8 mouse cellular contexts compared by ENCODE assay signal in genomic region chr1:39982727-39983487, GRCm38 (mm10).
DNase-seq lines count a peak whose midpoint lies in the region; ATAC-seq and TF ChIP-seq lines count a peak whose summit lies in the region.
"Had no signal": no experiment of that assay in that cellular context is flagged by ENCODE, and none has a peak within 500 bp of the region (broad histone marks: within the 10 kb centered on the region; RNA-seq: fewer than 3 reads in every experiment).

No protein-coding gene starts in this region.

- dilution Hi-C loops in CH12.LX (cut with MboI; ENCODE audit: extremely low pct_ligation_motif_present, extremely low pct_unique_long_range_greater_than_20kb, low sequenced_read_pairs): no loop called here

- H3K4me3 ChIP-seq in kidney, adult 2 months (ENCODE audit: insufficient read depth, low read depth, low read length): no peak overlapping the region
- H3K4me3 ChIP-seq in kidney, embryonic 15.5 days (replicated peaks): no peak overlapping the region
- no peak overlapping the region for H3K4me3 ChIP-seq in CH12.LX (replicated peaks in 1 of 3; ENCODE audit: low read depth in 2 of 3, low read length in 2 of 3, poor library complexity in 1 of 3)

- H3K9ac ChIP-seq in kidney, embryonic 15.5 days: no peak overlapping the region
- no peak overlapping the region for H3K9ac ChIP-seq in CH12.LX (ENCODE audit: insufficient read depth, low read depth)

- H3K4me2 ChIP-seq in kidney, embryonic 15.5 days: no peak overlapping the region
- no peak overlapping the region for H3K4me2 ChIP-seq in CH12.LX (ENCODE audit: insufficient read depth, low read depth, poor library complexity, severe bottlenecking)

- WGBS in kidney, adult 2 months: 55% methylated on average over 13 of the region's 13 CpGs
- 69% methylated on average over 13 of the region's 13 CpGs for WGBS in kidney, embryonic 15.5 days

- H3K9me3 ChIP-seq in kidney, embryonic 15.5 days (replicated peaks): no peaks in the 10 kb centered on the region
- H3K9me3 ChIP-seq in CH12.LX (replicated peaks; ENCODE audit: low read length): no peaks in the 10 kb centered on the region

- DNase-seq in kidney, adult 2 months: peak; percentile 44
- no peak for DNase-seq in CH12.LX (ENCODE audit: extremely low read depth)
- DNase-seq in lung, postnatal 10 days: peak; percentile 57
- DNase-seq in thymus, adult 18-20 months: no peak
- DNase-seq: cerebellum, adult 18-20 months had no signal

- H3K27ac ChIP-seq in kidney, adult 2 months (ENCODE audit: insufficient read depth, low read depth, low read length): no peak overlapping the region
- no peak overlapping the region for H3K27ac ChIP-seq in kidney, embryonic 15.5 days
- no peak overlapping the region for H3K27ac ChIP-seq in CH12.LX (ENCODE audit: insufficient read depth, low read depth)

- peaks cover 8% of the 10 kb centered on the region; the same call in 1 of the 2 replicates for H3K4me1 ChIP-seq in kidney, adult 2 months (ENCODE audit: control insufficient read depth, insufficient read depth, low read length)
- peaks cover 14% of the 10 kb centered on the region; the same call in 1 of the 2 replicates for H3K4me1 ChIP-seq in kidney, embryonic 15.5 days
- H3K4me1 ChIP-seq in CH12.LX (ENCODE audit: control insufficient read depth in 1 of 2, insufficient read depth in 2 of 2): peaks cover 3 to 20% of the 10 kb centered on the region in 2 experiments

- no peaks in the 10 kb centered on the region for H3K36me3 ChIP-seq in kidney, adult 2 months (ENCODE audit: control insufficient read depth, insufficient read depth, low read length)
- H3K36me3 ChIP-seq in kidney, embryonic 15.5 days: peaks cover 93% of the 10 kb centered on the region
- H3K36me3 ChIP-seq in CH12.LX (replicated peaks in 1 of 2; ENCODE audit: control insufficient read depth in 1 of 2, insufficient read depth in 1 of 2, low read length in 1 of 2): peaks cover 20 to 83% of the 10 kb centered on the region in 2 experiments

- no peaks in the 10 kb centered on the region for H3K27me3 ChIP-seq in kidney, adult 2 months (replicated peaks; ENCODE audit: control insufficient read depth, insufficient read depth, low read length)
- no peaks in the 10 kb centered on the region for H3K27me3 ChIP-seq in kidney, embryonic 15.5 days
- no peaks in the 10 kb centered on the region for H3K27me3 ChIP-seq in CH12.LX (replicated peaks)

- TF ChIP-seq RAD21 in CH12.LX (IDR thresholded peaks at IDR 0.05; ENCODE audit: low read depth, low read length): peak; percentile 36

- ATAC-seq in kidney, embryonic 15.5 days (replicated peaks; ENCODE audit: low FRiP score): no peak
- ATAC-seq in common myeloid progenitor, adult 5-6 weeks (replicated peaks; ENCODE audit: low read depth, poor library complexity, severe bottlenecking): 0 out of 2 replicates have a peak, but pooled peaks have one; percentile 26
- ATAC-seq in erythroblast, adult 5-6 weeks (replicated peaks; ENCODE audit: low FRiP score, poor library complexity, severe bottlenecking): no peak

- H3K79me2 ChIP-seq in CH12.LX (replicated peaks; ENCODE audit: control insufficient read depth, extremely low read depth, insufficient read depth, poor library complexity, severe bottlenecking): no peaks in the 10 kb centered on the region

- TF ChIP-seq CTCF in kidney, adult 2 months (conservative IDR thresholded peaks at IDR 0.05; ENCODE audit: insufficient read depth, insufficient read length, low read depth, low read length): no peak
- TF ChIP-seq CTCF in CH12.LX (conservative IDR thresholded peaks at IDR 0.05 in 1 of 2, IDR thresholded peaks at IDR 0.05 in 1 of 2; ENCODE audit: low read depth in 2 of 2, low read length in 2 of 2): peak in 1 of 2 experiments; percentile 36; a peak in 2 of 4 replicates

- in situ Hi-C loops in CH12.LX (cut with MboI; ENCODE audit: low pct_ligation_motif_present, low pct_unique_long_range_greater_than_20kb, low sequenced_read_pairs): no loop called here

- TF ChIP-seq EP300 in CH12.LX (IDR thresholded peaks at IDR 0.05; ENCODE audit: low read length): no peak

- TF ChIP-seq POLR2A in kidney, adult 2 months (IDR thresholded peaks at IDR 0.05; ENCODE audit: low read depth, low read length): no peak
- TF ChIP-seq POLR2A in CH12.LX (IDR thresholded peaks at IDR 0.05; ENCODE audit: low read depth, low read length): no peak

TF ChIP-seq in CH12.LX, 34 proteins besides CTCF, POLR2A, EP300 and RAD21:
- no peak for TF ChIP-seq GABPA (IDR thresholded peaks at IDR 0.05; ENCODE audit: insufficient replicate concordance, low read depth, low read length)
- TF ChIP-seq MAFK (IDR thresholded peaks at IDR 0.05; ENCODE audit: insufficient replicate concordance, low read length): no peak
- TF ChIP-seq ELF1 (IDR thresholded peaks at IDR 0.05; ENCODE audit: low read depth, low read length): no peak
- no peak for TF ChIP-seq IRF4 (IDR thresholded peaks at IDR 0.05; ENCODE audit: low read depth, low read length)
- no peak for TF ChIP-seq JUN (IDR thresholded peaks at IDR 0.05; ENCODE audit: insufficient read depth, low read depth, low read length)
- no peak; the same call in 1 of the 2 replicates for TF ChIP-seq SMC3 (IDR thresholded peaks at IDR 0.05; ENCODE audit: low read depth, low read length)

Comparison
In these comparisons a context has a peak if more than half of its experiments do, and no peak if none do; other contexts are left out.
1. DNase-seq: peak in kidney, adult 2 months (single experiment) and lung, postnatal 10 days (single experiment); none in CH12.LX (single experiment) and thymus, adult 18-20 months (0 of 2).